Mouse (Mus musculus): ENCODE results near the gene Rbm17.

DNA sequence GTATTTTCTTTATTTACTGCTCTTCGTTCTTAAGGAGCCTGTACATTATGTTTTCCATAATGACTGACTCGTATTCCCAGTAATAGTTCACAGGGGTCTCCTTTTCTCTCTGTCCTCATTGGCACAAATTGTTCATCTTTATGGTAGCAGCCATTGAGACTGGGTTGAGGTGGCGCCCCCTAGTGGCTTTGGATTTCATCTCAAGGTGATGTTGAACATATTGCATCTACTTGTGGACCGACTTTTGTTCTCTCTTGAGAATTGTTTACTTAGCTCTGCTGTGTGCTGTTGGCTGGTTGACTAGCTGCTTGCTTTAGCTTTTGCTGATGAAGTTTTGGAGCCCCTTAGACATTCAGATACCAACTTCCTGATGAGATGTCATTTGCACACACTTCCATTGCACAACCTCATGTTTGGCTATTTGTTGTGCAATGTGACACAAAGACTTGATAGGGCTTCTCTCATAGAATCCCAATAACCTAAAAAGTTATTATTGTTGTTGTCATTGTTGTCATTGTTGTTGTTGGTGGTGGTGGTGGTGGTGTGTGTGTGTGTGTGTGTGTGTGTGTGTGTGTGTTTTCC lies 36.1 kb downstream of the Rbm17 start:
- peak; percentile 28; the same call in 1 of the 2 replicates for TF ChIP-seq CTCF (IDR thresholded peaks at IDR 0.05; ENCODE audit: insufficient read depth, low read length)
- no peak for TF ChIP-seq POLR2A (IDR thresholded peaks at IDR 0.05; ENCODE audit: borderline replicate concordance, extremely low read depth, low read depth, low read length)

All from lung, adult 2 months (tissue).